Mouse (Mus musculus) mouse trophoblast stem cell (cell line): ENCODE results near the gene Rbfox2.
"Not testable (repeated sequence)": the region's sequence is repeated elsewhere in the genome, so short reads cannot be mapped to it uniquely, and the experiment has no call there.

Experiments used
- in situ Hi-C, 2 experiments: fragments of 300-500 bp; cut with MseI, MboI; formaldehyde crosslinking; loops; 2 replicates in 1 of 2; 3 replicates in 1 of 2; pipeline ENCODE4 v1.15.1; 2025

Gene Rbfox2

GRCm38 (mm10) chr15:77306547-77307261 is at the start of gene Rbfox2:
Gene Rbfox2 (minus strand): TSS chr15:77307004.
- in situ Hi-C loops = no loop called here

DNA sequence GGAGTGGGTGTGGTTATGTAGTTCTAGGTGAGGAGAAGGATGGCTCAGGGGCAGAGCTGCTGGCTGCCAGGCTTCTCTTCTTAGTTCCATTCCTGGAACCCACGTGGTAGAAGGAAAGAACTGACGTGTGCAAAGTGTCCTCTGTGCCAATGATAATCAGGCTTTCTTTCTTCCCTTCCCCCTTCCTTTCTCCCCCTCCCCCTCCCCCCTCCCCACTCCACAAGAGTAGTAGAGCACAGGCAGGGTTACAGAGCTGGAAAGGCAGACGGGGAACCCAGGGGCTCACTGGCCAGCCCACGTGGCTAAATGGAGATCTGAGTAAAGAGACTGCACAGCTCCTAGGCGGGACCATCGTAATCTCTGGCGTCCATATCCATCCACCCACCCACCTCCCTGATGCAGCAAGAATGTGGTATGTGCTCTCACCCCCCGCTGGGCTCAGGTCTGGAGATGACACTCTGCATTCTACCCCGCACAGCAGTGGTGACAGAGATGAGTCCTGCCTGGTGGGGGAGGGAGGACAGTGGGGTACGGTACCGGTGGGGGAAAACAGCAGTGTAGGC is 49.5 kb upstream of the Rbfox2 start:
- in situ Hi-C loops = no loop called here

DNA sequence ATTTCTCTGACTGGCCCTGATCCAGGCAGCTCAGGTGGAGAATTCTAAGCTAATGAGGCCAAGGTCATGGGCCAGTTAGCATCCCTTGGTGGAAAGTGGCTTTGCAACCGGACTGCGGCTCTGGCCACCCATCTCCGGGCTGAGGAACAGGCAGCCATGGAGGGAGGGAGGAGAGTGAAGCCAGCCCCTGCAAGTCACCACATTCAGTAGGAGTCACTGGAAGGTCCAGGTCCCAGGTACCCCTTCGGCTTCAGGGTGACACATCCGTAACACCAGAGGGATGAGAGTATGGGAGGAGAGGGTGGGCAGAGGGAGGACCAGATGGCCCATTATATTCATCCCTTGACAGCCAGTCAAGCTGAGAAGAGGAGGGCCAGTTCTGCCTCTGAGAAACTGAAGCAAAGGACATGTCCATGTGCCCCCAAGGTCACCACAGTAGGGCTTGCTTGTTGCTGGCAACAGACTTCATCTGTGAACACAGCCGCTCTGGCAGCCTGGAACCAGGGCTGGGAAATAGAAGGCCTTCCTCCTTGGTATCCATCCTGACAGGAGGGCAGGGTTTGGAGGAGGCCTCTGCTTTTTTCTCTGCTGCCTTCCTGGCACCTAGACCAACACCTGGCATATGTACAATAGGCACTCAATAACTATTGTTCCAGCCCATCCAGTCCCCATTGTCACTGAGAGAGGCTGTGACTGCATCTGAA is 48.2 kb upstream of the Rbfox2 start:
- in situ Hi-C loops = no loop called here

DNA sequence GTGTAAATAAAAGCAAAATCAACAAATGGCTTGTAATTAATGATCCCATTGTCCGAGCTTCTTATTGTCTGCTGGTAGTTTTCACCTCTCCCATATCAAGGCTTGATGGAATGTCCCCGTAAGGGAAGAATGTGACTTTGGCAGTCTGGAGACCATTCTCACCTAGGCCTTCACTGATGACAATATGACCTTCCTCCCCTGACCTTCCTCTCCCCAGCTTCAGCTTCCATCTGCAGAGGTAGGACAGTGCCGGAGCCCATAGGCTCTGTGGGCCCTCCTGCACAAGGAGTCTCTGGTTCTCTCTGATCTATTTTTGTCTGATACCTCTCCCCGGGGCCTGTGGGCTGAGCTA is 47.7 kb upstream of the Rbfox2 start:
- in situ Hi-C loops = no loop called here

GRCm38 (mm10) chr15:77353764-77354163 is 47.0 kb upstream of the Rbfox2 start:
- in situ Hi-C loops = no loop called here

DNA sequence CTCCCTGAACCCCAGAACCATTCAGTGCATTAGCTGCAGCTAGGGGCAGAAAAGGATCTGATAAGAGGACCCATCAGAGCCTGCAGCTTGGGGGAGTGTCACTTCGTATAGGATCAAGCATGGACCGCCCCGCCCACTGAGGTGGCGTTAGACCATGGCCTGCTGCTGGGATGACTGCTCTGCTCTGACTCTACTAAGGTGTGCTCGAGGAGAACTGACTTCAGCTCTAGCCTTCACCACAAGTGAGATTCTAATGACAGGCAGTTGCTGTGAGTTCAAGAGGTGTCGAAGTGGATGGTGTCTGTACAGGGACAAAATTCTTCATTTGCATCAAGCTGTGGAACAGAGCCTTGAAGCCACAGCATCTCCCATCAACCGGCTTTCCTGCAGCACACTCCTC is 46.1 kb upstream of the Rbfox2 start:
- in situ Hi-C loops = no loop called here

- in situ Hi-C loops = no loop called here
These were observed 43.3 kb upstream of the Rbfox2 start for GRCm38 (mm10) chr15:77350117-77350516.

- in situ Hi-C loops = no loop called here
These were observed 41.3 kb upstream of the Rbfox2 start for GRCm38 (mm10) chr15:77348146-77348545.

- in situ Hi-C loops = no loop called here
These were observed 37.6 kb upstream of the Rbfox2 start for GRCm38 (mm10) chr15:77344127-77345125.

GRCm38 (mm10) chr15:77343527-77344091 is 36.8 kb upstream of the Rbfox2 start:
- in situ Hi-C loops = no loop called here

GRCm38 (mm10) chr15:77342962-77343526 is 36.2 kb upstream of the Rbfox2 start:
- in situ Hi-C loops = no loop called here

- in situ Hi-C loops = no loop called here
These were observed 35.2 kb upstream of the Rbfox2 start for GRCm38 (mm10) chr15:77342005-77342404.

DNA sequence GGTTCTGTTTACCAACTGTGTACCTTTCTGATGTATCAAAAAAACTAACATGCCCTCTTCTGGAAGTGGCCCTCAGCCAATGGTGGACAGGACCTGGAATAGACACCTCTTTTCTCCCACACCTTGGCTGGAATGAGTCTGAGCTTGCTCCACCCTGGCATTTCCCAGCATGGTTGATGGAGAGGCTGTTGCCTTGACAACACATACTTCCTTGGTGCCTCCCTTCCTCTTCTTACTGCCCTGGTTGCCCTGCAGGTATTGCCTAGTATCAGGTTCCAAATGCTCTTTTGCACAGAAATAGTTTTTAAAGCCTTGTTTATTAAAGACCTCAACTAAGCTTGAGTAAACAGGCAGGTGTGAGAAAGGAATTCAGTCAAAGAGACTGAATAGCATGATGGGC is 33.8 kb upstream of the Rbfox2 start:
- in situ Hi-C loops = no loop called here

DNA sequence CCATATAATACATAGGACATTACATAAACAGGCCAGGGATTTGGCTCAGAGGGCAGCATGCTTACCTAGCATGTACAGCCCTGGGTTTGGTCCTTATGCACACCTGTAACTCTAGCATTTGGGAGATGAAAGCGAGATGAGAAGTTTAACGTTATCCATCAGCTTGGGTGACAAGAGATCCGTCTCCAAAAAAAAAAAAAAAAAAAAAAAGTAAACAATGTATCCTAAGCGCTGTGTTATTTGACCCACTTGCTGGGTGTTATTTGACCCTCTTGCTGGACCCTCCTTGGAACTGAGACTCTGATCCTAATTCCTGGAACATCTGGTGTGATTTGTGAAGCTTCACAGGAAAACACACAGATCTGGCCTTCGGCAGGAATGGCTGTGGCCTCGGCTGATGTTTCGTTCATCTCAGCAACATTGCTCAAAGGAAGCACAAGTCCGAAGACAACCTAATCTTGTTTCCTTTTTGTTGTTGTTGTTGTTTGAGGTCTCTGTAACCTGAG is 32.2 kb upstream of the Rbfox2 start:
- in situ Hi-C loops = no loop called here

DNA sequence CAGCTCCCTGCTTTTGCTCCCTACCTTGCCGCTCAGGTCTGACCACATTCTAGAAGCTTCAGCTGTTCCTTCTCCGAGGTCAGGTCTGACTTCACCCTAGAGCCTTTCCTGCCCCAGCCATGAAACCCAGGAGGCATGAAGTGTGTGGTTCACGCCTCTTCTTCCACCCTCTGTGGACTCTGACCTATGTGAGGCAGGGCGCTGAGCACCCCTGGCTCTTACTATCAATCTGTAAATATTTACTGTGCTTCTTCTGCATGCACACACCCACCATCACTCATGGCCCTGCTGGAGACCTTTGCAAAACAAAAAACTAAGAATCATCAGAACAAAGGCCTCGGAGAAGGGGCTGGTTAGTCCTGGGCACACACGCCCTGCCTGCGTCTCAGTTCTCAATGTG is 31.6 kb upstream of the Rbfox2 start:
- in situ Hi-C loops = no loop called here

DNA sequence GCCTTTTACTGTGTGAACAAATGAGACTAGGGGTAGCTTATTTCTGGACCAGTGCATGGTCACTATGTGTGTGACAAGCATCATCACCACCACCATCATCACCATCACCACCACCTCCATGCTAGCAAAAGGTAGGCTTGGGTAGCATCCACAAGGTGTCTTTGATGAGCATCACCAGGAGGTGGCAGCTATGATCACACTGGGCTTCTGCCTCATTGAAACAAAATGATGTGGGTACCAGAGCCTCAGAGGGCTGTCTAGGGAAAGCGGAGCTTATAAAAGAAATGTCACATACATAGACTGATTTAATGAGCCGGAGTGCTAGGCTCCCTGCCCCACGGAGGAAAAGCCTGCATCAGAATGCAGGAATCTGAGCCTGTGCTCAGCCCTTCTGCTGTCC is 31.1 kb upstream of the Rbfox2 start:
- in situ Hi-C loops = no loop called here

GRCm38 (mm10) chr15:77336968-77337341 is 30.2 kb upstream of the Rbfox2 start:
- in situ Hi-C loops = no loop called here

GRCm38 (mm10) chr15:77336287-77336967 is 29.6 kb upstream of the Rbfox2 start:
- in situ Hi-C loops = no loop called here

- in situ Hi-C loops = not testable (repeated sequence)
These were observed 28.4 kb upstream of the Rbfox2 start for GRCm38 (mm10) chr15:77335185-77335584.

DNA sequence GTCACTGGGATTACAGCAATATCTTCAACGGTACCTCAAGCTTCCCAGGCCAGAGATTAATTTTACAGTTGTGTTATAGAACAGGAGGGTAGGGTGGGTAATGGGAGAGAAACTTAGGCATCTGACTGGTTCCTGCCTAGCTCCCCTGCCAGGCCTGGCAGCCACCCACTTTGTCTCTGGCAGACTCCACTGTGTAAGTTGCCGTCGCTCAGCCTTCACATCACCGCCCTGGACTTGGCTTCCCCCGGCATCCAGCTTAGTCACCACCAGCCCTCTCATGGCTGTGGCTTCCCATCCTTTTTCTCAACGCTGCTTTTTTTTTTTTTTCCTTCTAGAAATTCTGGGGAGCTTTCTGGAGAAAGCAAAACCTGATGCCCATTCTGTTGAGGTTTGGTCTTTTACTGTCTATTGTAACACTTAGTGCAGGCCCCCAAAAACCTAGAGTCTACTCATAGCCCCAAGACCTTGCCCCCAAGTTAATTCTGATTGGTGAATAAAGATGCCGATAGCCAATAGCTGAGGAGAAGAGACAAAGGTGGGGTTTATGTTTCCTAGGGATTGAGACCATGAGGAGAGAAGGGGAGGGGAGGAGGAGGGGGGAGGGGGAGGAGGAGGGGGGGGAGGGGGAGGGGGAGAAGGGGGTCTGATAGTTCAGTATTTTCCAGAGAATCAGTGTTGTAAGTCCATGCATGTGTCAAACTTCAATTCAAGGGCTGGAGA is 25.6 kb upstream of the Rbfox2 start:
- in situ Hi-C loops = no loop called here
